Mouse (Mus musculus): ENCODE measurements around the gene Gm3252.
"Not testable (repeated sequence)": the region's sequence is repeated elsewhere in the genome, so short reads cannot be mapped to it uniquely, and the experiment has no call there.

Gm3252 gene

DNA sequence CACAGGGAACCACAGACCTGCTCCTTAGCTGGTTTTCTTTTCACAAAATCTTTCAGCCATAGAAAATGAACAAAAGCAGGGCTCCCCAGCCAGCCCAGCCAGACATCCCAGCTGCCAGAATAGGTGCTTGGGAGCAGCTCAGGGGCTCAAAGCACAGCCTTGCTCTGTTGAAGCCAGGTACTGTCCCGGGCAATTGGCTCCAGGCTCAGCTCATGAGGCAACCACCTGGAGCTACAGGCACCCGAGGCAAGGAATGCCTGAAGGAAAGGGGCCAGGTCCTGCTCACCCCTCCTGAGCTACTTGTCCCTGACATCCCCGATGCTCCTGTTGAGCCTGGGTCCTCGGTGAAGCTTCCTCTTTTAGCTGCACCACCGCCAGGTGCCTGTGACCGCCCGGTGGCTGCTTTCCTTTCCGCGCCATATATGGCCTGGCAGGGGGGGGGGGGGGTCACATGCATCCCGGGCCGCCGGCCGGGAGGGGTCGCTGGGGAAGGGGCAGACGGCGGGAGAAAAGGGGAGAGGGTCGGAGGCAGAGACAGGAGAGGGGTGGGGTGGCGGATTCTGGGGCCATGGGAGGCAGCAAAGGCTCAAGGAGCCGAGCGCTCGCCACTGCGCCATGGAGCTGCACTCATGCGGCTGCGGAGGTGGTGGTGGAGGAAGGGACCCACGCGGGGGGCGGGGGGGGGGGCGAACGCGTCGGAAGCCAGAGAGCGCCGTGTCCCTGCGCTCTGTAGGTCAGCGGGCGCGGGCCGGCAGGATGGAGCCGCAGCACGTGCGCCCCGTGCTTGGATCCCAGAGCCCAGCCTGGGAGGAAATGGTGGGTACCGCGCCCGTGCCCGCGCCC lies at the start of gene Gm3252:
TSS of gene Gm3252 (plus strand) at position 738 of the 843 bp plus-strand sequence.
- DNase-seq (ENCODE audit: low read depth) = not testable (repeated sequence)

GRCm38 (mm10) chr14:4708938-4709337 lies 17.6 kb upstream of the Gm3252 start, which contains the start of gene Gm7876:
Gene Gm7876, plus strand, starts transcription at chr14:4709238.
- not testable (repeated sequence) for DNase-seq (ENCODE audit: low read depth)

GRCm38 (mm10) chr14:4776037-4776436 lies 49.5 kb downstream of the Gm3252 start, which contains the start of gene Gm9602:
Gene Gm9602, plus strand, starts transcription at chr14:4776337.
- not testable (repeated sequence) for DNase-seq (ENCODE audit: low read depth)
